In the genomic region with DNA sequence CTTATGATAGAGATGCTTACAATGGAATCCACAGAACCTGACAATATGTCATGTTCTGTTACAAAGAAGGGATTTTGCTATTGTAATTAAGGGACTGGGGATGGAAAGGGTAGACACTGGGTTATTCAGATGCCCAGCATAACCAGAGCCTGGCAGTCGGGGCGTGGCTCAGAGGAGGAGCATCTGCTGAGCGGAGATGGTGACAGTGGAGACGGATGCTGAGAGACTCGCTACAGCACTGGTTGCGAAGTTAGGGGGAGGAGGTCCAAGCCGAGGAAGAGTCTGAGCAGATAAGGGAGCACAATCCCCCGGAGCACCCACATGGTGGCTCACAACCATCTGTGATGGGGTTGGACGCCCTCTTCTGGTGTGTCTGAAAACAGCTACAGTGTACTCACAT, we compare ENCODE assay signal across 26 mouse cellular contexts.
DNase-seq lines count a peak whose midpoint lies in the region; ATAC-seq and TF ChIP-seq lines count a peak whose summit lies in the region.
"Had no signal": no experiment of that assay in that cellular context is flagged by ENCODE, and none has a peak within 500 bp of the region (broad histone marks: within the 10 kb centered on the region; RNA-seq: fewer than 3 reads in every experiment).

No protein-coding gene starts in this region.

- peak; percentile 79 for ATAC-seq in megakaryocyte, adult 5-6 weeks (ENCODE audit: poor library complexity, severe bottlenecking)
- ATAC-seq in frontal cortex, adult (ENCODE audit: low TSS enrichment): no peak
- ATAC-seq: CD4-positive, CD25-positive, alpha-beta regulatory T cell, adult 4 months; forebrain, embryonic 13.5 days; forebrain, embryonic 16.5 days; hindbrain, postnatal 0 days; inflammation-experienced regulatory T-cells, adult 6 months had no signal

- no peak overlapping the region for H3K27ac ChIP-seq in layer of hippocampus, adult 2 months
- H3K27ac ChIP-seq: forebrain, embryonic 10.5 days; forebrain, embryonic 13.5 days; gastrocnemius, adult 2 months; heart, adult 2 months; heart, embryonic 10.5 days; heart, embryonic 13.5 days; hindbrain, embryonic 14.5 days; hindbrain, postnatal 0 days had no signal

- DNase-seq in layer of hippocampus, adult 2 months (ENCODE audit: low spot score in 2 of 2): no peak
- no peak for DNase-seq in layer of hippocampus, adult 9-11 months
- DNase-seq in ZHBTc4 (ENCODE audit: low read depth, low spot score) (peak; percentile 35), liver (no peak)
- no peak for DNase-seq in gastrocnemius, adult 8-10 months (ENCODE audit: low spot score in 2 of 2)
- DNase-seq: adrenal gland, adult 2 months; adrenal gland, postnatal 14 days; cerebellum, adult 11-12 months; cerebellum, adult 8-10 months; cerebellum, postnatal 14 days; gastrocnemius, adult 2 months; gastrocnemius, postnatal 25 days; heart, adult 2 months; heart, postnatal 14 days; heart, postnatal 4 days had no signal

- no peak overlapping the region for H3K4me3 ChIP-seq in layer of hippocampus, adult 2 months
- H3K4me3 ChIP-seq: forebrain, embryonic 10.5 days; forebrain, embryonic 13.5 days; gastrocnemius, adult 2 months; heart, adult 2 months; heart, embryonic 10.5 days; heart, embryonic 13.5 days had no signal

- TF ChIP-seq CTCF in layer of hippocampus, adult 2 months (conservative IDR thresholded peaks at IDR 0.05): peak; percentile 30
